Mouse (Mus musculus): ENCODE measurements at regions not wholly inside any gene's neighbourhood (a gene's known extent, or its start where the extent isn't known, plus 50 kb on each side); places are given as distances from the start of the nearest gene placed in this dataset.

DNA sequence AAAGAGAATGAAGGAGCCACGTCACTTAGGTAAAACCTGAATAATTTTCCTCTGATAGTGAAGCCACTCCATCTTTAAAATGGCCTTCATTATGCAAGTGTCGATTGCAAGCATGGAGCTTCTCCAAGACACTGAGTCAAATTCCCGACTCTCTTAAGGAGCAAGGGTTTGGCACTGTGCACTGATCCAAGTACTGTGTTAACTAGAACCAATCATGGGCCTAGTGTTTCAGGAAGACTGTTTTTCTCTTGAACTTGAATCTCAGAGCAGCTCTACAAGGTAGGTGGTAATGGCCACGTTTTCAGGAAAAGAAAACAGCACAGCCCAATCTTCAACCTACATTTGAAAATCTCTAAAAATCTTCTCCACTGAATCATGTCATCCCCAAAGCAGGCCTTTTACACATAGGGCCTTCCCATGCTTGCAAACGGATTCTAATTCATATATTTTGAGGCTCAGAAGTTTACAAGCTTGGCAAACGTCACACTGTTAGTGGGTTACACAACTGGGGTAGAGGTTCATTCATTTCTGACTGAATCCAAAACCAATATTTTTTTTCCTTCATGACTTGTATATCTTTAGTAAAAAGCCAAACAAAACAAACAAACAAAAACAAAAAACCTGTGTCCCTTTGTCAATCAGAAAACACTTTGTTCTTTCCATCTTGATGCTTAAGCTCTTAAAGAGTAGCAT, 342.2 kb upstream of the Zfp462 start:
- DNase-seq (ENCODE audit: low spot score in 2 of 2): no peak

DNA sequence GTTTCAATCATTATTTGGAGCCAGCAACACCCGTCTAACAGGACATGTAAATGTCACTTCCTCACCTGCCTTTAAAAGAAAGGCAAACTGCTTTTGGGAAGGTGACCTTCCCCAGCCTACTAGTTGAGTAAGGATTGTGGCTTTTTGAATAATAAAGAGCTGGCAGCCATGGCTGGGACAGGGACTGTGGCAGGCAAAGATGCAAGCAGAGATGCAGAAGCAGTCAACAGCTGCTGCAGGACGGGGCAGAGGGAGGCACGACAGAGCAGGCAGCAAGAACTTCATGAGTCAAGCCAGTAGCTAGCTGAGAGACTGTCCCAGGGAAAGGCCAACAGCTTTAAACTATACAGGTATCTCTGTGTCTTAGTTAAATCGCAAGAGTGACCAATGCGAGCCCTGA, 334.7 kb upstream of the Zfp462 start:
- no peak for DNase-seq (ENCODE audit: low spot score in 2 of 2)

DNA sequence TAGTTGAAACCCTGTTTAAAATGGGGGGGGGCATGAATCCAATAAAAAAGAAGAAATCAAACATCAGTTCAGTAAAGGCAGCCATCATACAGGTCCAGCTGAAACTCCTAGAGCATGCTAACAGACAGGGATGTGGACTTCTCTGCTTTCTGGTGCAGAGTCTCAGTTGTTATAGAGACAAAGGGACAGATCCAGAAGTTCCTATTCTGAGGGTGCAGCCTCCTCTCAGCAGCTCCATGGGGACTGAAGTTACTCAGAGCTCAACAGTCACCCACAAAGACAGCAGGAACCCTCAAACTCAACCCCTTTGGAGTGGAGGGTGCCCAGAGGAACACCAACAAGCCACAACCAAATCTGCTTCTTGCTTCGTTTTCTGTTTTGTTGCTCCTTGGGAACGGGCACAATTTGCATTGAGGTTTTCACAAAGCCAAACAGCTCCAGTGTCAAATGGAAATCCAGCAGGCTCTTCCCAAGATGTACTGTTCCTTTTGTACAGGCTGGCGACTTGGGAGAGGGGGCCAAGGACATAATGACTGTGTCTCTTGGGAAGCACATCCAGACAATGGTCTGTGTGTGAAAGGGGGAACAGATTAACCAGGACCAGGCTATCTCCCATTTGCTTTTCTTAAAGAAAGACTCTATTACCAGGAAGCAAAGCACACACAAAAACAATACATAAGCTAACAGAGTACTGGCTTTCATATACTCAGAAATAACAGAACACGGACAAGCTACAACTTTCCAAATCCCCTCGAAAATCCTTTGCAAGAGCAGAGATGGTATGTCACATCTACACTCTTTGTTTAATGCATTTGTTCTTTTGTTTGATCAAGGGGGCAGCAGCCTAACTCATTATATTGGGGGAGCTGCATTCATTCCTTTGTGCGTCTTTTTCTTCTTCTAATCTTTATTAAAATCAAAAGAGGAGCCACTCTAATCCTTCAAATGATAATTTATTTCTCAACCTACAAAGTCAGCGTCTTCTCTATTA, 332.6 kb upstream of the Zfp462 start:
- no peak for DNase-seq (ENCODE audit: low spot score in 2 of 2)

DNA sequence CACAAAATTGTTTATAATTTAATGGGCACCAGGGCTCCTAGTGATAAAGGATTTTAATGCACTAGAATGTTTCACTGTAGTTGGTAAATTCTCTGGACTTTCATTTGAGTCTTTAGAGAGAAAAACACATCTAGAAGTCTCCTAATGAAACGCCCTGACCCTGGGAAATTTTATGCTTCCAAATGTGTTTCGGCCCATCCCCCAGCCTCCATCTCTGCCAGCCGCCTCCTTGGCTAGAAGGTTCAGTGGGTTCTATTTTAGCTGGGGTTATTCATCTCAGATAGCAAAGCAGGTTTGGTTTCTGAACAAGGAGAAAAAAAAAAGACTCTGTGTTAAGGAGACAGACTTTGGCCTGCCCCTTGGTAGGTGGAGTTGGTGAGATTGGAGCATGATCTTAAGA, 331.8 kb upstream of the Zfp462 start:
- DNase-seq (ENCODE audit: low spot score in 2 of 2): no peak

DNA sequence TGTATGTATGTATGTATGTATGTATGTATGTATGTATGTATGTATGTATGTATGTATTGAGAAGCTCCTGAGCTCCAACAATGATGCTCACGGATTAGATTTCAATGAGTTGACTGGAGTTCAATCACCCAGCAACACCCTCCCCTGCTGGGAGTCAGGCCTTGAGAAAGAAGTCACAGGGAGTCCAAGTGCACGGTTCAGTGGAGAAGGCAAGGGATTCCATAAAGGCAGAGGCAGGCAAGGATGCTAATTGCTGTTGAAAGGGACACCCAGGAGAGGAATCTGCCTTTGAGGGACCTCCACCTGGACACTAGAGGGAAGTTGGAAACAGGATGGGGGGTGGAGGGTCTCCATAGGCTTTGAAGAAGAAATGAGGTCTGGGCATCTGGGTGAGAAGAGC, 331.2 kb upstream of the Zfp462 start:
- DNase-seq (ENCODE audit: low spot score in 2 of 2): no peak

DNA sequence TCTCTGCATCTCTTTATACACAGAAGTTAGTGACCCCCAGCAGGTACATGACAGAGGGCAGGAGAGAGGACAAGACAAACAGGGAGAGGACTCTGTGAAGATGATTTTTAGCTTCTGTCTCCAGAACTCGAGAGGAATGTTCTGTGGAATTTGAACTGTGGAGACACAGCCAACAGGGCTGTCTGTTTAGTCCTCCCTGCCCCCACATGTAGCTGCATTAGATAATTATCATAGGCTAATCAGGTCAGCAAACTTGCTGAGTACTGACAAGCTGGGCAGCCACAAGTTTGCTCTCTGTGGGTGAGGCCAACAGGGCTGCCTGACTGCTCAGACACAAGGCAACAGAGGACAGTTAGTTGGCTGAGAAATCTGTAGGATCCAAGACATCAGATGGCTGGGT, 329.0 kb upstream of the Zfp462 start:
- DNase-seq (ENCODE audit: low spot score in 2 of 2): no peak

DNA sequence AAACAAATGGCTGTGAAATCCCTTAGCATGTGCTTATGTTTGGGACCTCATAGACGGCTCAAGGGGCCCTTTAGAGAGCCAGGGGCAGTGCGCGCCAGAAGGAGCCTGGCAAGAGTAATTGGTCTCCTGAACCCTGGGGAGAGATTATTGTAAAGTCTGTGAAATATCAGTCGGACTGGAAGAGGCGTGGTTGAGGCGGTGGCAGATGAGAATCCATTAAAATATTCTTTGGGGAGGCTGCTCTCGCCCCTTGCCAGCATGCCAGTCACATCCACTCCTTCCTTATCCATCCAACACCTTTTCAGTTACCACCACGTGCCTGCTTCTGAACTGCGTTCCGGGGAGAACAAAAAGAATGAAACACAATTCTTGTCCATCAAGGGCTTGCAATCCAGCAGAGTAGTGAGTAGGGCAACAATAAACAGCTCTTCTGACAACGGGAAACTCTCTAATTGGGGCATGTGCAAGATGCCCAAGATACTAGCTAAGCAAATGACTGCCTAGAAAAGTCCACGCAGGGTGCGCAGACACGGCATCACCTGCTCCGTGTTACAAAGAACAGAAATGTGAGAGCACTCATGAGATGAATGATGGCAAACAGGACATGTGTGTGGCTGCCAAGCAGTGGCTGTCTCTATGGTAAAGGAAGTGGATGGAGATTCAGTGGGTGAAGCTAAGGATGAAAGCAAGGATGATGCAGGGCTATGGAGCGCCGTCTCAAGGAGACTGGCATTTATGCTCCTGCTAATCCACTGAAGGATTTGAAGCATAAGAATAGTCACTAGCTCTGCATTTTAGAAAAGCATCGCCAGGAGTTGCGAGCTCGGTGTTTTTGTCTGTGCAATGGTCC, 320.6 kb upstream of the Zfp462 start:
- DNase-seq (ENCODE audit: low spot score in 2 of 2): no peak

DNA sequence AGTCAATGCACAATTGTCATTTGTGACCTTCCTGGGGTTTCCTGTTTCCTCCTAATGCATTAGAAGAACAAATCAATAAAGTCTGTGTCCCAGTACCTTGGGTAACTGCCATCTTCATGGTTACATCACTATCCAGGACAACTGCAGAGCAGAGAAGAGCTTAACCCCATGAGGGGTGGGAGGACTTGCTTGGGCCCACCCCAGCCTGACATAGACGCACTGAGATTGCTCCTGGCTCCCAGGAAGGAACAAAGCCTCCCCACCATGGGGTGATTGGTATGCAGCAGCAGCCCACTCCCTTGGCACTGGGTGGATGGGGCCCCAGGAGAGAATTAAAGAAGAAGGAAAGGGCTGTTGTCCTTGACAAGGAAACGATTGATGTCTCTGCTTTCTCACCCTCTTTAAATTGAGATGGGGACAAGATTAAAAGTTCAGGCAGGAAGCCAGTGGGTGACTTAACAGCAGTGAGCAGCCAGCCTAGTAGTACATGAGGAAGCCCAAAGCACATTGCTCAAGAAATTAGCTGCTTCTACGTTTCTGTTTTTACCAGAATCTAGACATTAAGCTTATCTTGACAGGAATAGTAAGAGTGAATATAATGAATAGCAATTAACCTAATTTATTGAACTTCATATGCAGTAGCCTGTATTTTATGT, 307.7 kb upstream of the Zfp462 start:
- no peak for DNase-seq (ENCODE audit: low spot score in 2 of 2)

DNA sequence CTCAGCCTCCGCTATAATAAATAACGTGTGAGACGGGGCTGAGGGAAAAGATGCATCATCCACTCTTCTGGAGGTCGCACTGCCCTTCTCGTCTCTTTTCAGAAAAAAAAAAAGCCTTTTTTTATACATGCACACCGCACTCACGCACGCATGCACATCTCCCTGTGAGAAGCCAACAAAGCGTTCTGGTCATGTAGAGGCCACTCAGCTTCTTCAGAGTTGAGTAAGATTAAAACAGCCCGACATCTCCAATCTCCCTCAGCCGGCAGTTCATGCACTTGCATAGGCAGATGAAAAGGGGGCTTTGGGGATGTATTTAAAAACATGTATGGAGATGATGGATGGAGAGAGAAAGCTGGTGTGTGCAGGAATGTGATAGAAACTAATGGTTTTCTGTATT, 298.8 kb upstream of the Zfp462 start:
- no peak for DNase-seq (ENCODE audit: low spot score in 2 of 2)

DNA sequence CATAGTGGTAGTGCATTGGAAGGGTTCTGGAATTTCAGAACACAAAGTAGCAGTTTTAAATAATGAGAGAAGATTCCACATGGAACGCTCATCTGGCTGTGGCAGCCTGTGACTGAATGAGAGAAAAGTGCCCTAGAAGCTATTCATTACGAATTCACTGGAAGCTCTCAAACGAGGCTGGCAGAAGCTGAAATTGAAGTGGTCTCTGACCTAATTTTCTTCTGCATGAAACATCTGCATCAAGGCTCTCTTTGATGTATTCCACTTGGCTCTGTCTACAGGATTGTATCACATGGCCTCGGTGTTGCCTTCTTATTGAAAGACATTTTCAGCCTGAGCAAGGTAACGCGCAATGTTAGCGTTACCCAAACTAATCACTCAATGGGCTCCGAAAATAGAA, 298.4 kb upstream of the Zfp462 start:
- no peak for DNase-seq (ENCODE audit: low spot score in 2 of 2)

DNA sequence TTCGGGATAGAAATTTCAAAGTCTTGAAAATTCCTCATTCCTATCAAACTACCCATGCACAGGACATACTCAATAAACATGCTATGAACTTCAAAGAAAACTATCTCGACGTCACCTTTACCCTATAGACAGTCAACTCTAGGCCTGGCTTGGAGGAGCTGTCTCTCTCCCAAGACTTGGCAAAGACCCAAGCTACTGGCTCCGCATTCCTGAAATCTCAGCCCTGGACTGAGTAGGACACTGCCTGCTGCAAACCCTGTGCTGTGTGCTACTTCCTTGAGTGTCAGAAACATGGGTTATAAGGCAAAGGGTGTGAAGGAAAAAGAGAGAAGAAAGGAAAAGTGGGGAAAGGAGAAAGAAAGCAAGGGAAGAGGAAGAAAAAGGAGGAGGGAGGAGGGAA, 296.6 kb upstream of the Zfp462 start:
- no peak for DNase-seq (ENCODE audit: low spot score in 2 of 2)

DNA sequence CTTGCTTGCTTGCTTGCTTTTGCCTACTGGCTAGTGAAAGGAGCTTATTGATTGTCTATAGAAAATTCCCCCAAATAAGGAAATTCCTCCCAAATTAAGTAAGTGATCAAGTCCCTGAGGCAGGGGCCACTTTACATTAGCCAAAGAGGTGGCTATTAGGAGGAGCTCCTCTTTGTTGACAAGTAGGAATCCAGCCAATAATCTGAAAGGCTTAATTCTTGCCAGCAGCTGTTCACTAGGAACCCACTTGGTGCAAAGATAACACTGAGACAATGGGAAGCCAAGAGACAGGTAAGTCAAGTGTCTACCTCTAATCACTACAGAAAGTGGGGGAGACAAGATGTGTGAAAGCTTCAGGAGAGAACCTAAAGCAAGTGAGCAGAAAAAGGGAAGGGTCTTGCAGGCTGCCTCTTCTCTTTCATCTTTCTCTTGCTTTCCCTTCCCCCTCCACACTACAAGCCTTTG, 293.2 kb upstream of the Zfp462 start:
- DNase-seq (ENCODE audit: low spot score in 2 of 2): no peak

DNA sequence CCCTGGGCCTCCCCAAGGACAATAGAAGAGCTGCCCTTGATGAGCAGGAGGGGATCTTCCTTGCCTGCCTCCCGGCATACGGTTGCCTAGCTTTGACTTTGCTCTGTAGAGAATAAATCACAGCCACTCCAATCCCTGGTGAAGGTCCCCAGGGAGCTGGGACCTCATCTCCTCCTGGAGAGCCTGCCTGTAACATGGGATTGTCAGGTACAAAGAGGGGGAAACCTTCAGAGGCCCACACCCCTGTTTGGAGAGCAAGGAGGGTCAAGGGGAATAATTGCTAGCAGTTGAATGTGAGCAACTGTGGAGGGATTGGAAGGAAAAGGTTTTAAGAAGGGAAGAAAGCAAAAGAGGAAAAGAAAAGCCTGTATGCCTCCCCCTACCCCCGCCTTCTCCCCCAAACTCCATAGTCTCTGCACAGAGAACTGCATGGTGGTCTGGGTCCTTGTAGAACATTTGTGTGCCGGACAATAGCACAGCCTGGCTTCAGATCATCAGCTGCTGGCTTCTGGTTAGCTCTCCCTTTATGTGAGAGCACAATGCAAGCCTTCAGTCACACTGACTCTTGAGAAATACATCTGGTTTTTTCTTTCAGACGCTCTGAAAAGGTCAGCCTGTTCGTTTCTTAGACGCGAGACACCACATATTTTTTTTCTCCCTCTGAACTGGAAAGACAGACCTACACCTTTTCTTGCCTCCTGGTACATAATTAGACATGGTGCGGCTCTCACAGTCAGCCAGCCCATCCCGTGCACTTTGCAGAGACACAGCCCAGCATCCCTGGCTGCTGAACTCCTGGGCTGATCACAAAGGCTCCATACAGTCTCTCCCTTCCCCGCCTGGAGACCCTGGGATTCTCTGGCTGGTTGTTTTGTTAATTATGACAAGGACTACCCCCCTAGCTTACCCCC, 292.5 kb upstream of the Zfp462 start:
- DNase-seq (ENCODE audit: low spot score in 2 of 2): no peak

DNA sequence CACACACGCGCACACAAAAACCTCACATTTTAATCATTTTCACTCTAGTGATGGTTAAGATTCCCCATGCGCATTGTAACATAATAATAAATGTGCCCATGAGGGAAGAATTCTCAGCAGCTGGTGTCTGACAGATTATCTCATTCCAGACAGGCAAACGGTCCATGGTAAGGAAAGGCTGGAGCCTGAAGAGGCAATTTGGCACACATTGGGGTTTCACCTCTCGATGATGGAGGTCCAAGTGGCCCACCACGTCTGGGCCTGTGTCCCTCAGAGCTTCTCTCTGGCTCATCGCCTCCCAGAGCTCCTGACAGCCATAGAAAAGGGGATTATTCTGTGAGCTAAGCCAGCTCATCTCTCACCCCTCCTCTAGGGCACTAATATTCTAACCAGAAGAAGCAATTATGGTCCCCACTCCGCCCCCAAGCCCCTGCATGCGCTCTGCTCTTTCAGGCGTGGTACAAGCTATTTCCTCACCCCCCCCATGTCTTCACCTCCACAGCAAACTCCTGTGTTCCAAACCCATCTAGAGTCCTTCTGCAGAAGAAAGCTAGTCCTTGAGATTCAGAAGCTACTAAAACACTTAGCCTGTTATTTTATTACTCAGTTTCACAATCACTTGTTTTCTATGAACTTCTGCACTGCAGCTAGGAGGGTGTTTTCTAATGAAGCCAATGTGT, 291.6 kb upstream of the Zfp462 start:
- no peak for DNase-seq (ENCODE audit: low spot score in 2 of 2)
